Mouse (Mus musculus): Measurements from ENCODE around the gene Ddn.
"Not testable (repeated sequence)": the region's sequence is repeated elsewhere in the genome, so short reads cannot be mapped to it uniquely, and the experiment has no call there.

The Ddn gene

DNA sequence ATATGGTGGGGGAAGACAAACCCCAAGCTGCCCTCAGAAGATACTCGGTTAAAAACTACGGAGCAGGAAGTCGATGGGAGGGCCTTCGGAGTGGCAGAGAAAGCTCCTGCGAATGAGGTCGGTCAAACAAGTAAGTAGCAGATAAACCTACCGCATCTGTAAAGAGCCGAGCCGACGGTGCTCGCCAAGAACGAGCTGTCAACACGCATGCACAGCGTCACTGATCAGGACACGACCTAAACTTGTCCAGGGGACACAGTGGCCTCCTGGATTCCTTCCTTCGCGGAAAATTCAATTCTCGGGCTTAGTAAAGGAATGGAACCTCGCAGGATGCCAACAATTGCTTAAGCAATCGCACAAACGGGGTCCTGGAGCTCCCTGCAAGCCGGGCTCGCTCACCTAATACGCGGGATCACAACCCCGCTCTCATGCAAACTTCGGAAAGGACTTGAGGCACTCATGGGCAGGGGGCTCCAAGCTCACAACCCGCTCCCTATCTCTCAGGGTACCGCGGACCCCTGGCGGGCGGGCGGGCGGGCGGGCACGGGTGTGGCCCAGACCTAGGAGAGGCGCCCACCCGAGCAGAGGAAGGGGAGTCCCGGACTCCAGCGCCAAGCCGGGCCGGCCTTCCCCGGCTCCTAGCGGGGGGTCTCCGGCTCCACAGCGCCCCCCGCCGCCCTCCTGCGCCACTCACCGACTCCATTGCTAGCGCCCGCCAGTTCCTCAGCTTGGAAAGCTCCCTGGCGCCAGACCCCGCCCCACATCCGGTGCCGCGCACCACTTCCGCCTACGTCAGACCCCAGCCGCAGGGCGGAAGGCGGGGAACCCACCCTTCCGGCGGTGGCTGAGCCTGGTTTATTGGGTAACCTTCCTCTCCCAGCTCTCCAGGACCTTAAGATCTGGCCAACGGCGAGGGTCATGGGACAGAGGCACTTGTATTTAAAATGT, 21.7 kb upstream of the Ddn start, which contains the start of gene Prkag1:
Gene Prkag1 (minus strand): TSS at position 786 of the 948 bp plus-strand sequence.
- DNase-seq = peak; percentile 99

DNA sequence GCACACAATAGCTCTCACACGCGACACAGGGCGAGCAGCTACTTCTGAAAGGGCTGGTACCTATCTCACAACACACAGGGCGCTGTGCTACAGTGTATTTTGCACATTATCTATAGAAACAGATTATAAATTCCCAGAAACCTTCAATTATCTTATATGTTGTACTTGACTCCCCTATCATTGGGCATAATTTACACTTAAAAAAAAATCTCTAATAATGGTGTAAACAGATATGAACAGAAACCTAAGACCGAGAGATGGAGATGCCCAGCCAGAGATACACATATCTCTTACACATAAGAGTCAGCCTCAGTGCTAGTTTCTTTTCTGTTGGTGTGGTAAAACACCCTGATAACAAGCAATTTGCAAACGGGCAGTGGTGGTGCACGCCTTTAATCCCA, 18.3 kb upstream of the Ddn start:
- DNase-seq = no peak

DNA sequence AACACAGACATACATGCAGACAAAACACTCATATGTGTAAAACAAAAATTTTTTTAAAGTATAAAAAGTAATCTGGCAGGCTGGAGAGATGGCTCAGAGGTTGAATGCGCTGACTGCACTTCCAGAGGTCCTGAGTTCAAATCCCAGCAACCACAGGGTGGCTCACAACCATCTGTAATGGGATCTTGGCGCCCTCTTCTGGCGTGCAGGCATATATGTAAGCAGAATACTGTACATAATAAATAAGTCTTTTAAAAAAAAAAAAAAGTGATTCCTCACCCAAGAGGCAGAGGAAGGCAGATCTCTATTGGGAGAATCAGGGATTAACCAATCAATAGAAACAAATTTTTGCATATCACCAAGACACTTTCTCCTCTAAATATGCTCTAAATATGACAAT, 14.1 kb upstream of the Ddn start:
- no peak for DNase-seq

DNA sequence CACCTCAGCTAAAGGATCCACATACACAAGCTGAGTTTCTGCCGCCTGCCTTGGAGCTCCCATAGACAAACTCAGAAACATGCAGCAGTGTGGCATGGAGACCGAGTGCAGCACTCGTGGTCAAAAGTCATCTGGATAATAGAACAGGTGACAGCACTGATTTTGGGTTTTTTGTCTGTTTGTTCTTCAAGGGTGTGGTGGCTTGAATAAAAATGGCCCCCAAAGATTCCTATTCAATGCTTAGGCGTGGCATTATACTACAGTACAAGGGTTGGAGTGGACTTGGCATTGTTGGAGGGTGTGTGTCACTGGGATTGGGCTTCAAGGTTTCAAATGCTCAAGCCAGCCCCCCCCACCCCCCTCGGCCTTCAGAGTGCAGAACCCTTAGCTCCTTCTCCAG, 12.9 kb upstream of the Ddn start:
- DNase-seq = no peak

DNA sequence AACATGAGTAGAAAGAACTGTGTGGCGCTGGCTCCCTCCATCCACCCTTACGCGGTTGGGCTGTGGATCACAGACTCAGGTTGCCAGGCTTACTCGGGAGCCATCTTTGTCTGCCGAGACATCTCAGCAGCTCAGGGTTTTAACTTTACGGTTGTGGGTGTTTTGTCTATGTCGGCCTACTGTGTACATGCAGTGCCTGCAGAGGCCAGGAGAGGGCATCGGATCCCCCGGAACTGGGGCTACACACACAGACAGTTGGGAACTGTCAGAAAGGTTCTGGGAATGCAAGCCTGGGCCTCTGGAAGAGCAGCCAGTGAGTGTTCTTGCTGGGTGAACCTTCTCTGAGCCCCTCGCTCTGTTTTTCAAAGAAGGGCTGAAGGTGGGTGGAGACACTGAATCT, 12.1 kb upstream of the Ddn start:
- peak; percentile 57 for DNase-seq

DNA sequence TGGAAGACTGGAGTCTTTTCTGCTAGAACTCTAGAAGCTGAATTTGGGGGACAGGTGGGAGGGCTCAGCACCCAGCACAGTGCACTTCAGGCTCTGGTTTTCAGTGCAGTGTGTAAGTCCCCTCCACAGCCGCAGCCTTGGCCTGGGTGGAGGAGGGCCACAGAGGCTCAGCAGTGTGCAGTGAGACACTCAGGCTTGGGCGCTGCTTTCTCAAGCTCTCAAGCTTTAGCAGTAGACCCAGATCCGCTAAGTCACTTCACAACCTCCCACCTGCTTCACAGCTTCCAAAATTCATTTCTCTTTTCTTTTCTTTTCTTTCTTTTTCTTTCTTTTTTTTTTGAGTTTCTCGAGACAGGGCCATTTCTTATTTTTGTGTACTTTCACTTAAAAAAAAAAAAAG, 11.6 kb upstream of the Ddn start:
- DNase-seq = no peak

DNA sequence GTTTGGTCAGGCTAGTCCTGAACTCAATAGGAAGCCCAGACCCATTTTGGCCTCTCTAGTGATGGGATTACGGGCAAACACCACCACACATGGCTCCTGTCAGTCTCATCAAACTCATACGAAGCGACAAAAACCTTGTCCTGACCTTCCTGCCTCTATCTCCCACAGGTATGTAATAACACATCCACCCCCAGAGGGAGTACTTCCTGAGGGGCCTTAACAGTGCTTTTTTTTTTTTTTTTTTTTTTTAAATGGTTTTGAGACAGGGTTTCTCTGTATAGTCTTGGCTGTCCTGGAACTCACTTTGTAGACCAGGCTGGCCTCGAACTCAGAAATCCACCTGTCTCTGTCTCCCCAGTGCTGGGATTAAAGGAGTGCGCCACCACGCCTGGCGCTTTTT, 8.9 kb upstream of the Ddn start:
- no peak for DNase-seq

DNA sequence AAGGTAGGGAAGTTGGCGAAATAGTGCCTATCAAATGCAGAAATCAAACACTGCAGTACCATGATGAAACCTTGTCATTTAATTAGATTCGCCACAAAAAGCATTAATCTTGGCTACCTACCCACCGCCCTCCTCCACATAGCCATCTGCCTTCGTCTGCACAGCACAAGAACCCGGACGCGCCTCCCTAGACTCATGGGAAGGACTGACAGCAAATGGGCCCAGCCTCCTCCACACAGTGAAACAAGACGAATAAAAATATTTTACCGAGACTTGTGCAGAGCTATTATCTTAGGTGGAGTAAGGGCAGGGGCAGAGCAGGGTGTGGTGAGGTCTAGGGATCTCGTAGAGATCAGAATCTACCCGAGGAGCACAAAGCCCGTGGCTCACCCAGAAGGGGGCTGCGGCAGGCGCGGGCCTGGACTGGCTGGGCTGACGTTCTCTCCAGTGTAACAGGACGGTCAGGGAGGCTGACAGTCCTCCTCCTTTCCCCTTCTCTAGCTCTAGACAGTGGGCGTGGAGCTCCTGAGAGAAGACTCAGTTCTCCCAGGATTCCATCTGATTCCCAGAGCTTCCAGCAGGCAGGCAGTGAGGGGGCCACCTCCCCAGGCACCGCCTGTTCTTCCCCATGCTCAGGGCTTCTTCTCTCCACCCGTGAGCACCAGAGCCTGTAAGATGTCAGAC, 3.6 kb upstream of the Ddn start:
- no peak for DNase-seq

DNA sequence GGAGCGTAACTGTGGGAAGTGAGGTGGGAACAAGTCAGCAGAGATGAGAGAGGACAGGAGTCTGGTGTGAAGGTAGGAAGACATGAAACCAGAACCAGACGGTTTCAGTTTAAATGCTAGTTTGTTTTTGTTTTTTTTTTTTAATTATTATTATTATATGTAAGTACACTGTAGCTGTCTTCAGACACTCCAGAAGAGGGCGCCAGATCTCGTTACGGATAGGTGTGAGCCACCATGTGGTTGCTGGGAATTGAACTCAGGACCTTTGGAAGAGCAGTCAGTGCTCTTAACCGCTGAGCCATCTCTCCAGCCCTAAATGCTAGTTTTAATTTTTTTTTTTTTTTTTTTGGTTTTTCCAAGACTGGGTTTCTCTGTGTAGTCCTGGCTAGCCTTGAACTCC, 922 bp upstream of the Ddn start:
- not testable (repeated sequence) for DNase-seq

DNA sequence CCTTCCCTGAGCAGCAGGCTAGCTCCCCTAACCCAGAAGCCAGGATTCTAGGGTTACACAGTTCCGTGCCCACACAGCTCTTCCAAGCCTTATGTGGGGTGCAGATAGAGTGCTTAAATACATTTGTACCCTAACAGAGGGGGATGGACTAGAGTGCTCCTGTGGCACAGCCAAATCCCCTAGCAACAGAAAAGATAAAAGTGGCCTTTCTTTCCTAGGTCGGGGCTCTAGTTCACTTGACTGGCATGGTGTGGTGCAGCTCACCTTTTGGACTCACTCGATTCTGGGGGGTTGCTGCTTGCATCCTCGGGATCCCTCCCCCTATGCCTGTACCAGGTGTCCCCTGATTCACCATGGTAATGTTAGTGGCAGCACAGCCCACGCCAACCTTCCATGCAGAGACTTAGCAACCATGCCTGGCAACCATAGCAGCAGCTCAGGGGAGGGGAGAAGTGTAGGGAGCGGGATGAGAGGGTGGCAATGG, 597 bp downstream of the Ddn start:
- DNase-seq = no peak

DNA sequence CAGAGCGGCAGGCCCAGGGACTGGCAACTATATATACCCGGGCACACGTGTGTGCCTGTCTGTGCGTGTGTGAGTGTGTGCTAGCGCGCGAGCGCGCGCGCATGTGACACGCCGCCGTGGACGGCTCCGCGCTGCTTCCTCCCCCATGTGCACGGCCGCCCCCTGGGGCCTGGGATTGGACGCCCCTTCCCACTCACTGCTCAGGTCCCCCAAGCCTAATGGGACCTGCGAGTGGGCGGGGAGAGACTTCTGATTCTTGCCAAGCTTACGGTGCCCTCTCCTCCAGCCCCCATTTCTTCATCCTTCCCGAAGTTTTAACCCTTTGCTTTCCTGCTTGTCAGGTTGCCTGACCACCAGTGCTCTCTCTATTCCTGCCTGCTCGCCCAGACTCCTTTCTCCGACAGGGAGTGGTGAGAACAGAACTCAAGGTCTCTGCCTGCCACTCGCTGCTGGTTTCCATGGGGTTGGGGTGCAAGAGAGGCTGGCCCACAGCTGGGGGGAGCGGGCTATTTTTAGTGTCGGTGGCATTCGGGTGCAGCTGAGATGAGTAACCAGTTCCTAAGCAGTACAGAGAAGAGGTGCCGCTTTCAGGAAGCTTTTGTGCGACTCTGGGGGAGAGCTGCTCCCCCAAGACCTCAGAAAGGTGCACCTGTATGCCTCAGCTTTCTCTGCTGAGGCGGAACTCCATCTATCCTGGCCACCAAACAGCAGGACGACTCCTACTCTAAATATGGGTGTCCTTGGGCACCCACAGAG, 1.2 kb downstream of the Ddn start:
- DNase-seq = peak; percentile 74

DNA sequence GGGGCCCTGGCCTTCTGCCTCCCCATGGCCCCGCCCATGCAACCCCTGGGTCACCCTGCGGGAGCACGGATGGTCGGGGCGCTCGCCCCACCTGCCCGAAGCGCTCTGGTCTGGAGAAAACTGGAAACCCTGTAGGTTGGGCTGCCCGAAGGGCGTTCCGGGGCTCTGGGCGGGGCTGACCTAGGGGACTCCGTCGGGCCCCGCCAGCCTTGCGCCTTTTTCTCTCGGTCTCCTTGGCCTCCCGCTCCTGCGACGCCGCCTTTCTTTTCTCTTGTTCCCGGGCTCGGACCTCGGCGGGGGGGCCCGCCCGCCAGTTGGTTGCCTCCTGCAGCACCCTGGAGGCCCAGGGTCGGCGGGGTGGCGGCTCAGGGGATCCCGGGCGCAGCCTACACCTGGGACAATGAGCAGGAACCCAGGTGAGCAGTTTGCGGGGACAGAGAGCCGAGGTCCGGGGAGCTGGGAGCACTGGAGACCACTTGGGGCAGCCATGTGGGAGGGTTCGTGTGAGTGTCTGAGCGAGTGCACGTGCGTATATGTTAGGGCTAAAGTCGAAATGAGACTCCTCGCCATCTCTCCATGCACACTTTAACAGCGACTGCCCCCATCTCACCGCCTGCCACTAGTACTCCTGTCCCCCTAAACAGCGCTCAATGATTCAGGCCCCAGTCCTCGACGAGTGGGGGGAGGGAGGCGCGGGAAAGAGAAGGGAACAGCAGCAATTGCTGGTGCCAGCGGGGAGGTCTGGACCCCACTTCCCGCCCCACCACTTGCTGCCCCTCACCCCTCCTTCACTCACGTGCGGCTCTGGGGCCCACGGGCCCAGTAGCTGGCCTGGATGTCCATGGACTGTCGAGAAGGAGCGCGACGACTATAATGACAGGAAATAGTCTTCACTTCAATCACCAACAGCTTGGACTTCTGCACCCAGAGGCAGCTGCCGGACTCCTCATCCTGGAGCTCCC, 2.2 kb downstream of the Ddn start:
- DNase-seq = no peak

DNA sequence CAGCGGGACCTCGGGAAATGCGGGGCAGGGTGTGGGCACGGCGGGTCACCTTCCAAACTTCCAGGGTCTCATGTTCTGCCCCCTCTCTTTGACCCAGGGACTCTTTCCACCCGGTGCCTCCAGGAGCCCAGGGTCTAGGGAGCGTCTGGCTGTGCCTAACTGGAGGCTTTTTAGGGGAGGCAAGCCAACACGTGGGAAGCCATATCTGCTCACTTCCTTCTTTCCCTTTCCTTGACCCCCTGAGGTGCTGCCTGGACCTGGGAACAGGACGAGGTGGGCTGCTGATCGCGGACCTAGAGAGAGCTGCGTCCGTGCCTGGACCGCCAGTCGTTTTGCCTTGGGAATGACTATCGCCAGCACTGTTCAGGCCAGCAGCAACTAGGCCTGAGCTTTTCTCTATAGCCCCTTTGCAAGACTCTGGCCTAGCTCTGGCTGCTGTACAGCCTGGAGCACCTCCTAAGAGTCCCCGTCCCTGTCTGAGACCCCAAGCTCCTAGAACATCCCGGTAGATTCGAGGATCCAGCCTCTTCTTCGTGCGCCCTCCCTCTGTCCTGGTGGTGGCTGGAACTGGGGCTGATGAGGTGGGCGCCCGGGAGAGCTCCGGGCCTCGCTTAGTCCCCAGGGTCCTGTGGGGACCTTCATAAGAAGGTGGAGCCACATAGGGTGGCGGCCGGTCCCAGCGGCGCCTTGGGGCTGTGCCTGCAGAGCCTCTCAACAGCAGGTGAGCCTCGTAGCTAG, 3.0 kb downstream of the Ddn start:
- no peak for DNase-seq

DNA sequence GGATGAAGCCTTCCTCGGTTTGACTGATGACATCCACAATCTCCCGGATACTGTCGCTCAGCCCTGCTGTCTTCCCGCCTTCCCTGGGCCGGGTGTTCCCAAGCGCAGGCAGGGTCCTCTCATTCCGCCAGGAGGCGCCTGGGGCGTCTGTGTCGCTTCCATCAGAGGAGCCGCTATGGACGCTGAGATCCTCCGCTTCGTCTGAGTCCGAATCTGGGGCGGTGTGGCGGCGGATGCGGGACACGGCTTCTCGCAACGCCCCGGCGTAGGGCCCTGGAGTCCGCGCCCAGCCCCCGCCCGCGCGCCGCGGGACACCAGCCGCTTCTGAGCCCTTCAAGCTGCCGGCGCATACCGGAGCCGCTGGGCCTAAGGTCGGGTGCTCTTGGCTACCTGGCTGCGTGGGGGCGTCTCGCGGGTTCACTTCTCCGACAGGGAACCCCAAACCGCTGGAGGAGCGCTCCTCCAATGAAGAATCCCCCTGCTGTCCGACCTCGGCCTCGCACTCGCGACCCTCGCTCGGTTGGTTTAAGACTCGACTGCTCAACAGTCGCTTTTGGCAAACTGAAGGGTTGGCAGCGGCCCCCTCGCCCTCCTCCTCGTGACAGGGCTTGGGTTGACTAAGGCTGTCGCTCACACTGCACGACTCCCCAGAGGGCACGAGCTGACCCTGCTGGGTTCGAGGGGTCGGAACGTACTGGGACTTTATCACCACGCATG, 3.8 kb downstream of the Ddn start:
- DNase-seq = peak; percentile 53

DNA sequence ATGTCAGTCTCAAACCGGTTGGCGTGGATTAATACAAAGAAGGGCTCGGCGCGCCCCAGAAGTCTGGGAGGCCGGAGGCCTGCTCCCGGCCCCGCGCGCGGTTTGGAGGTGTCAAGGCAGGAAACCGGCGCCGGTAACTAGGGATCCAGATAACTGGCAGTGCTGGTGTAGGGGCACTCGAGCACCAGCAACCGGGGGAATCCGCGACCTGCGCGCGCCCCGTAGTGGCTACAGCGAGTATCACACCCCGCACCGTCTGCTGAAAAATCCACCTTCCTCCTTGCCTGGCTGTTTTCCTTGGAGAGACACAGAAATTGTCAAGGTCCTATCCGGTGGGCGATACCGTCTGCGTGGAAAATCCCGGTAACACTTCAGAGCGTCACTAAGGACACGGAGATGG, 5.2 kb downstream of the Ddn start:
- peak; percentile 80 for DNase-seq

DNA sequence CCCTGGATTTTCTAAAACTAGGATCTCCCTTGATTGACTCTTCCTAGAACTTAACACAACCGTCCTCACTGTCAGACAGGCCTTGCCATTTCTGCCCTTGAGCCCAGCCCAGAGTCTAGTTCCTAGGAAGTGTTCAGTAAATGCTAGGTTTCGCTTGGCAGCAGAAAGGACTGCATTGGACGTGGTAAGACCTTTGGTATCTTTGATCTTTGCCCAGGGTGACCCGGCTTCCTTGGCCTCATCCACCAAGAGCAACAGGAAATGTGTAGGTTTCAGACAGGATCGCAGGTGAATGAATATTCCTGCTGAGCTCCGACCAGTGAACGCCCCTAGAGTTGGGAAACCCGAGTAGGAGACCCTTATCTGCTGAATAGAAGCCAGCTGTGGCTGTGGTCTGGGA, 6.4 kb downstream of the Ddn start:
- no peak for DNase-seq

DNA sequence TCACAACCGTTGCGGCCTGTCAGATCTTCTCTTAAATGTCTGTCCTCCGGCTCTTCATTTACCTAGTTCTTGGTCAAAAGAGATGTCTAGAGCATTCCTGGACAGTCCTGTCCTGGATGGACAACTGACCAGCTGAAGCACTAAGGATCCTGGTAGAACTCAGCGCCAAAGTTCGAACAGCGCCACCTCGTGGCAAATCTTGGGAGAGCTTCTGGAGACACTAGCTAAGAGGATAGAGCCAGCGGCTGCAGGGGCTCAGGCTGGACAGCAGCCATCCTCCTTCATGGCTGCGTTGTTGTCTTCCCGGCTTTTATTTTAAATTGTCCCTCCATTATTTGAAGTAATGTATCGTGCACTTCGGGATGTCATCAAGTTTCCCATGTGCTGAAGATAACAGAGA, 9.9 kb downstream of the Ddn start:
- DNase-seq = peak; percentile 70

DNA sequence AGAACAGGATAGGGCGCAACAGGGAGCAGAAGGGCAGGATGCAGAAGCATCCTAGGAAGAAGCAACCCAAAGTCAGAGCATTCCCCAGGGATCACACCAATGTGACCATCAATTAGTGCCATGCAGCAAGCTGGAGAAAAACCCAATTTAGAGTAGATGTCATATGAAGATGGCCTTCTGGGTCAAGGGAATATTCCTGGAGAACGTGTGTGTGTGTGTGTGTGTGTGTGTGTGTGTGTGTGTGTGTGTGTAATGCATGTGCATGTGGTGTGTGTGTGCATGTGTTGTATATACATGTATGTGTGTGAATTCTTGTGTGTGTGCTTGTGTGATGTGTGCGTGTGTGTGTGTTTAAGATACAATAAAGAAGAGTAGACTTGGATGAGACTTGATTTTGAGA, 10.4 kb downstream of the Ddn start:
- no peak for DNase-seq

DNA sequence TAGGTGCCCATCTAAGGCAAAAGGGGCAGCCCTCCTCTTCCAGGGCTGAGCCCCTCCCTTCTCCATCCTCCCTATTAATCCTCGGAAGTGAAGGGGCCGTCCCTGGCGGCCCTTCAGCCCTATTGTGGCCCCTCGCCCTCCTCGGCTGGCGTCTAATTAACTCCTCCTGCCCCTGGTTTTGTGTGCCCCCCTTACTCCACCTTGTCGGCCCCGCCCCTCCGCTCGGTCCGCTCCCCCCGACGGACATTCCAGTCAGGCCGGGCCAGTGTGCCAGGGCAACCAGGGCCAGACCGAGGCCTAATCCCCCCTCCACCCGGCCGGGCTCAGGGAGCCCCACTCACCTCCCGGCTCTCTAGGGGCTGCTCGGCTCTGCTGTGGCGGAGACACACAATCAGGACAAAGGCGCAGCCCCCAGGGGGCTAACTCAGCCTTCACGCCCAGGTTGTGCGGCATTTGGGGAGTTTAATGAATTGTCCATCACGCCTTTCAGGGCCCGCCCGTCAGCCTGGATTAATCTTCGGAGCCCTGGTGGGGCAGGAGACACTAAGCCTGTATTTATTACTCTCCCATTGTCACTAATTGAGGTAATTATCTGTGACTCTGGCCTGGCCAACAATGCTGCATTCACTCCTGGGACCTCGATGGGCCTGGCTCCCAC, 11.3 kb downstream of the Ddn start:
- no peak for DNase-seq
